Mouse (Mus musculus) thymus, adult 2 months (tissue): Measurements from ENCODE around the gene Snx21. TPM values are rescaled to one million over a fixed set of nuclear protein-coding genes. Genes with fewer than 3 reads are reported as not detected.
A peak's percentile ranks its signal among the peaks of the same experiment; 100 is the strongest.

Experiments used
- DNase-seq: peaks from one replicate; pipeline ENCODE4 v3.0.0; 2021
- H3K27ac ChIP-seq: fragments of 200-500 bp; 2 replicates; pipeline ENCODE4 v1.5.1; 2012; ENCODE audit warnings: low read length, control low read depth; ENCODE audit not compliant: control insufficient read depth, insufficient read depth
- H3K27me3 ChIP-seq: fragments of 200-500 bp; 2 replicates; pipeline ENCODE4 v1.6.1; 2012; ENCODE audit warnings: mild to moderate bottlenecking, low read length, moderate library complexity, mixed read lengths; ENCODE audit not compliant: control insufficient read depth, insufficient read depth
- H3K36me3 ChIP-seq: fragments of 200-500 bp; 2 replicates; pipeline ENCODE4 v1.6.1; 2012; ENCODE audit warnings: mild to moderate bottlenecking, low read length, moderate library complexity; ENCODE audit not compliant: control insufficient read depth, insufficient read depth
- H3K4me1 ChIP-seq: fragments of 200-500 bp; replicated peaks from 2 replicates; pipeline ENCODE4 v1.6.1; 2012; ENCODE audit warnings: low read length; ENCODE audit not compliant: control insufficient read depth, insufficient read depth
- H3K4me3 ChIP-seq: fragments of 200-500 bp; 2 replicates; pipeline ENCODE4 v1.5.1; 2012; ENCODE audit warnings: mild to moderate bottlenecking, low read length, control low read depth, moderate library complexity; ENCODE audit not compliant: control insufficient read depth, insufficient read depth
- CTCF ChIP-seq: fragments of 200-500 bp; IDR thresholded peaks from 2 replicates; pipeline ENCODE4 v1.5.1; 2012; ENCODE audit warnings: mild to moderate bottlenecking, control low read depth, low read length, moderate library complexity, borderline replicate concordance; ENCODE audit not compliant: control insufficient read depth, poor library complexity, insufficient read depth; ENCODE audit errors: extremely low read depth
- POLR2A ChIP-seq: fragments of 200-500 bp; IDR thresholded peaks from 2 replicates; pipeline ENCODE4 v1.6.1; 2012; ENCODE audit warnings: mild to moderate bottlenecking, low read length, control low read depth, moderate library complexity; ENCODE audit not compliant: control insufficient read depth, poor library complexity, insufficient read depth; ENCODE audit errors: extremely low read depth
- WGBS: fragments of 180-500 bp; shearing (Covaris S2); methylation state at CpG from one replicate; pipeline ENCODE4 v1.1.7; 2018; 5-methylcytosine and 5-hydroxymethylcytosine counted together
- polyA plus RNA-seq: library from polyadenylated mRNA; depleted of rRNA; stranded (reverse); fragments of >200 nt; gene quantifications from 2 replicates; pipeline ENCODE4 v1.2.3, GENCODE M21; 2012

Gene Snx21
- polyA plus RNA-seq, 1 experiment, result 11.9 TPM

GRCm38 (mm10) chr2:164769258-164770037 lies 16.2 kb upstream of the Snx21 start, which contains the start of gene Ube2c:
TSS of gene Ube2c (plus strand) at chr2:164769898.
- Histone ChIP-seq H3K4me1 (peaks cover 21% of the 10 kb centered on the region), H3K4me3 (peak within 1 kb of the TSS; percentile 77), H3K27me3 (no peaks in the 10 kb centered on the region), H3K27ac (no peak within 1 kb of the TSS), H3K36me3 (peaks cover 16% of the 10 kb centered on the region; the same call in 1 of the 2 replicates)
- WGBS, result 2% methylated on average over 53 of the region's 53 CpGs
- TF ChIP-seq CTCF, result no peak
- no peak for TF ChIP-seq POLR2A
- DNase-seq, result peak; percentile 98

- H3K36me3 ChIP-seq, result peaks cover 16% of the 10 kb centered on the region; the same call in 1 of the 2 replicates
- WGBS, result 2% methylated on average over 15 of the region's 15 CpGs
- peak overlapping the region; percentile 71 for H3K4me3 ChIP-seq
- H3K27ac ChIP-seq, result no peak overlapping the region
- no peaks in the 10 kb centered on the region for H3K27me3 ChIP-seq
- TF ChIP-seq POLR2A (no peak), CTCF (no peak)
- H3K4me1 ChIP-seq, result peaks cover 21% of the 10 kb centered on the region
- DNase-seq, result no peak
These were observed 15.3 kb upstream of the Snx21 start for GRCm38 (mm10) chr2:164770279-164770678.

GRCm38 (mm10) chr2:164771123-164771522 lies 14.5 kb upstream of the Snx21 start:
- no peak for DNase-seq
- H3K36me3 ChIP-seq, result peaks cover 16% of the 10 kb centered on the region; the same call in 1 of the 2 replicates
- peaks cover 21% of the 10 kb centered on the region for H3K4me1 ChIP-seq
- no peaks in the 10 kb centered on the region for H3K27me3 ChIP-seq
- no peak overlapping the region for H3K27ac ChIP-seq
- no peak for TF ChIP-seq CTCF
- TF ChIP-seq POLR2A, result no peak
- 87% methylated on average over 8 of the region's 8 CpGs for WGBS
- peak overlapping the region; percentile 71; the same call in 1 of the 2 replicates for H3K4me3 ChIP-seq

- Histone ChIP-seq H3K36me3 (peaks cover 7% of the 10 kb centered on the region; the same call in 1 of the 2 replicates), H3K4me1 (peaks cover 21% of the 10 kb centered on the region), H3K4me3 (no peak overlapping the region), H3K27me3 (no peaks in the 10 kb centered on the region), H3K27ac (no peak overlapping the region)
- WGBS, result 91% methylated on average over 14 of the region's 14 CpGs
- no peak for DNase-seq
- no peak for TF ChIP-seq CTCF
These were observed 12.2 kb upstream of the Snx21 start for GRCm38 (mm10) chr2:164773229-164773988.

- Histone ChIP-seq H3K4me3 (no peak overlapping the region), H3K27ac (no peak overlapping the region), H3K27me3 (no peaks in the 10 kb centered on the region), H3K36me3 (peaks cover 7% of the 10 kb centered on the region; the same call in 1 of the 2 replicates), H3K4me1 (peaks cover 21% of the 10 kb centered on the region)
- WGBS, result 90% methylated on average over 5 of the region's 5 CpGs
- no peak for DNase-seq
- no peak for TF ChIP-seq POLR2A
- TF ChIP-seq CTCF, result no peak
These were observed 11.6 kb upstream of the Snx21 start for GRCm38 (mm10) chr2:164773989-164774364.

GRCm38 (mm10) chr2:164776130-164776529 lies 9.5 kb upstream of the Snx21 start:
- WGBS, result 95% methylated on average over 6 of the region's 6 CpGs
- DNase-seq, result no peak
- H3K4me1 ChIP-seq, result peaks cover 6% of the 10 kb centered on the region
- peaks cover 7% of the 10 kb centered on the region; the same call in 1 of the 2 replicates for H3K36me3 ChIP-seq
- H3K27ac ChIP-seq, result no peak overlapping the region
- no peak for TF ChIP-seq CTCF
- TF ChIP-seq POLR2A, result no peak
- no peaks in the 10 kb centered on the region for H3K27me3 ChIP-seq
- no peak overlapping the region for H3K4me3 ChIP-seq
